Mouse (Mus musculus) ES-E14 (cell line): ENCODE results near the gene Susd4. TPM values are rescaled to one million over a fixed set of nuclear protein-coding genes. Genes with fewer than 3 reads are reported as not detected.

ENCODE experiments used
- DNase-seq: peaks from one replicate; pipeline ENCODE4 v3.0.0-alpha.2; 2013; ENCODE audit warnings: low read depth, low spot score
- H3K27ac ChIP-seq: 2 replicates; pipeline ENCODE4 v1.5.1; 2012; ENCODE audit warnings: low read depth, mild to moderate bottlenecking, low read length, moderate library complexity, mixed read lengths; ENCODE audit not compliant: poor library complexity, insufficient read depth, severe bottlenecking
- H3K36me3 ChIP-seq: 2 replicates; pipeline ENCODE4 v1.6.1; 2012; ENCODE audit warnings: mild to moderate bottlenecking, low read length, moderate library complexity, mixed read lengths; ENCODE audit not compliant: control insufficient read depth, poor library complexity, insufficient read depth, severe bottlenecking
- H3K4me1 ChIP-seq, 2 experiments: fragments of 150-350 bp in 1 of 2; sonication (generic) in 1 of 2; 2 replicates each; pipeline ENCODE4 v1.6.1; 2012; ENCODE audit warnings: low read length in 2 of 2, mild to moderate bottlenecking in 1 of 2, mixed read lengths in 1 of 2; ENCODE audit not compliant: control insufficient read depth in 2 of 2, insufficient read depth in 2 of 2, poor library complexity in 1 of 2
- H3K4me3 ChIP-seq, 2 experiments: fragments of 150-350 bp in 1 of 2; sonication (generic) in 1 of 2; 2 replicates each; pipeline ENCODE4 v1.5.1; 2012; ENCODE audit warnings: low read length in 2 of 2, low read depth in 1 of 2, mild to moderate bottlenecking in 1 of 2, mixed read lengths in 1 of 2; ENCODE audit not compliant: insufficient read depth in 1 of 2, poor library complexity in 1 of 2, severe bottlenecking in 1 of 2
- H3K9ac ChIP-seq: 2 replicates; pipeline ENCODE4 v1.6.1; 2012; ENCODE audit warnings: low read depth, mild to moderate bottlenecking, low read length, mixed read lengths; ENCODE audit not compliant: poor library complexity, insufficient read depth, severe bottlenecking
- H3K9me3 ChIP-seq: fragments of 150-350 bp; sonication (generic); 2 replicates; pipeline ENCODE4 v1.6.1; 2012; ENCODE audit warnings: low read depth, mild to moderate bottlenecking, low read length; ENCODE audit not compliant: control insufficient read depth, insufficient read depth
- CHD2 ChIP-seq: IDR thresholded peaks from 2 replicates; pipeline ENCODE4 v1.6.1; 2014; ENCODE audit warnings: mild to moderate bottlenecking, low read depth, low read length, inconsistent platforms
- HCFC1 ChIP-seq: IDR thresholded peaks from 2 replicates; pipeline ENCODE4 v1.6.1; 2012; ENCODE audit warnings: low read length, inconsistent platforms, borderline replicate concordance; ENCODE audit not compliant: insufficient read depth
- MAFK ChIP-seq: IDR thresholded peaks from 2 replicates; pipeline ENCODE4 v1.6.1; 2014; ENCODE audit warnings: mild to moderate bottlenecking, low read depth, low read length, inconsistent platforms; ENCODE audit not compliant: insufficient read depth
- ZC3H11A ChIP-seq: IDR thresholded peaks from 2 replicates; pipeline ENCODE4 v1.6.1; 2012; ENCODE audit warnings: low read depth, mild to moderate bottlenecking, inconsistent platforms, low read length, borderline replicate concordance
- ZNF384 ChIP-seq: IDR thresholded peaks from 2 replicates; pipeline ENCODE4 v1.6.1; 2012; ENCODE audit warnings: low read depth, low read length, inconsistent platforms
- in situ Hi-C, 2 experiments: fragments of 600-800 bp; cut with MboI; formaldehyde crosslinking; loops; one replicate each; pipeline ENCODE4 v1.15.1; 2025; ENCODE audit warnings: low sequenced_read_pairs in 2 of 2, inconsistent platforms in 1 of 2; ENCODE audit not compliant: unreplicated experiment in 2 of 2
- total RNA-seq: library from RNA; depleted of rRNA; stranded (reverse); fragments of 300-350 nt; gene quantifications from 2 replicates; pipeline ENCODE4 v1.2.3, GENCODE M21; 2012

Gene Susd4
- total RNA-seq, 1 experiment = 4.1 TPM

DNA sequence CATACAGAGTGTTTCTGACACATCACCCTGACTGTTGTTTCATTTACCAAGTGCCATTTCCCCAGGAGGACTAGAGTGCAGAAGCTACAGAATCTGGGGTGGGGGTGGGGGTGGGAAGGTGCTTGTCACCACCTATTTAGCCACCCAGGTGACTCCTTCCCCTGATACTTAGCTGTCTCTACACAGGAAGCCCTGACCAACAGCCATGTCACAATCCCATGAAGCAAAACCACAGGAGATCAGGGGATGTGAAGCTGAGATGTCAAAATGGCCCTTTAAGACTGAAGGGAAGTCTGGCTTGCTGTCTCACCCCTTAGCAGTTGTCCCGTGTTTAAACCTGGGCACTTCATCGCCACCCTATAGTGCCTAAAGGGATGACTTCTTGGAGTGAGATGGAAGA, 37.9 kb downstream of the Susd4 start:
- in situ Hi-C loops = no loop called here

DNA sequence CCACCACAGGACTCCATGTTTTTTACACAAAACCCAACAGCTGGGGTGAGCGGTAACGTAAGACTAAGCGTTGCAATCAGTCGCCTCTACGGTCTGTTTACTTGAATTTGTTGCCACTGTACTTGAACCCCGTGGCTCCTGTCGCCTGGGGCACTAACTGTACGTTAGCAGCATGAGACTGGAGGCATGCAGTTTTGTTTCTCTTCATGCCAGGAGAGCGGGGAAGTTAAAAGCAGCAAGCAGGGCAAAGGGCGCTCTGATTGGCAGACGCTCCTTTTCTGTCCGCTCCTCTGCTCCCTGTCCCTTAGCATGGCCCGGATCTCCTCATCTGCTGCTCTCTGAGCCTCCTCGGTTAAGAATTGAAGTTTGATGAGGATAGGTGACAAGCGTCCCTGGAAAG, 39.2 kb downstream of the Susd4 start:
- no peak overlapping the region for H3K27ac ChIP-seq
- H3K4me1 ChIP-seq = no peaks in the 10 kb centered on the region
- H3K9me3 ChIP-seq = no peaks in the 10 kb centered on the region
- DNase-seq = no peak
- no peak overlapping the region for H3K4me3 ChIP-seq
- H3K36me3 ChIP-seq = no peaks in the 10 kb centered on the region
- in situ Hi-C loops = no loop called here
- H3K9ac ChIP-seq = no peak overlapping the region
- no peak for TF ChIP-seq ZNF384
- TF ChIP-seq CHD2 = no peak
- no peak for TF ChIP-seq HCFC1
- TF ChIP-seq ZC3H11A = no peak
- no peak for TF ChIP-seq MAFK

More for the DNA sequence above, 37.9 kb downstream of the Susd4 start:
- H3K36me3 ChIP-seq = no peaks in the 10 kb centered on the region
- no peak overlapping the region for H3K9ac ChIP-seq
- no peak for TF ChIP-seq CHD2
- no peak overlapping the region for H3K4me3 ChIP-seq
- no peak for DNase-seq
- H3K9me3 ChIP-seq = no peaks in the 10 kb centered on the region
- no peak overlapping the region for H3K27ac ChIP-seq
- H3K4me1 ChIP-seq = no peaks in the 10 kb centered on the region

DNA sequence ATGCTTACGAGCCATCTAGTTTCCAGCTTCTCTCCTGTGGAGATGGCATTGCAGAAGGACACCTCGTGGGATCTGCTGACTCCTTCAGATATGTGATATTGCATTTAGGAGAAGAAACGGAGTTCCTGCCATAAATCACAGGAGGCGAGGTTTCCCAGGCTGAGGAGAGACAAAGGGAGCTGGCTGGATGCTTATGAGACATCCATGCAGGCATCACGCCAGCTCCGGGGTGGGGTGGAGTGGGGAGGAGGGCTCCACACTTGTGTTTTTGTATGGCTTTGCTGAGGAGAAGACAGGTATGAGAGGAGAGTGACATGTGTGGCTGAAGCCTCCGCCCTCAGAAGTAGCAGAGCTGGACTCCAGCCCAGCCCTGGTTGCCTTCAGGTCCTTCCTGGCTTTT, 50.3 kb downstream of the Susd4 start:
- DNase-seq = no peak
- Histone ChIP-seq H3K9me3 (no peaks in the 10 kb centered on the region), H3K9ac (no peak overlapping the region), H3K27ac (no peak overlapping the region), H3K4me1 (no peaks in the 10 kb centered on the region; a peak in 1 of 4 replicates), H3K4me3 (no peak overlapping the region), H3K36me3 (no peaks in the 10 kb centered on the region)
- in situ Hi-C loops = no loop called here
- no peak for TF ChIP-seq MAFK
- TF ChIP-seq ZNF384 = no peak
- no peak for TF ChIP-seq ZC3H11A
- TF ChIP-seq HCFC1 = no peak
- TF ChIP-seq CHD2 = no peak

DNA sequence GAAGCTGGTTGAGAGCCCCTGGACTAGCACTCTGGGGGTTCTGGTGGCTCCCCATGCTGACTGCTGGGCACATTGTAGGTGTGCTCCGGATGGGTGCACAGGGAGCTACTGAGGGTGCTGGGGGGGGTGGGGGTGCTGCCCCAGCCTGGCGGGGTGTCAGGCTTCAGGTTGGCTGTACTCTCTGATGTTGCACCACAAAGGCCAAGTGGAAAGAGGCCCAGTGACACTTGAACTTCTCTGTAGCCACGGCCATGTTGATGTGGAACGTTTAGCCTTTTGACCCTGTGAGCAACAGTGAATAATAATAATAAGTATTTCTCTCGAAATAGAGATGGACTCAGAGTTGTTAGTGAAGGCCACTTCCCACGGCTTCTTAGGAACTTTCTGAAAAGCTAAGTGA, 50.9 kb downstream of the Susd4 start:
- Histone ChIP-seq H3K4me3 (no peak overlapping the region), H3K9ac (no peak overlapping the region), H3K4me1 (no peaks in the 10 kb centered on the region; a peak in 1 of 4 replicates), H3K27ac (no peak overlapping the region), H3K36me3 (no peaks in the 10 kb centered on the region), H3K9me3 (no peaks in the 10 kb centered on the region)
- TF ChIP-seq ZNF384 (no peak), CHD2 (no peak), MAFK (no peak), ZC3H11A (no peak), HCFC1 (no peak)
- no peak for DNase-seq
- in situ Hi-C loops = no loop called here

DNA sequence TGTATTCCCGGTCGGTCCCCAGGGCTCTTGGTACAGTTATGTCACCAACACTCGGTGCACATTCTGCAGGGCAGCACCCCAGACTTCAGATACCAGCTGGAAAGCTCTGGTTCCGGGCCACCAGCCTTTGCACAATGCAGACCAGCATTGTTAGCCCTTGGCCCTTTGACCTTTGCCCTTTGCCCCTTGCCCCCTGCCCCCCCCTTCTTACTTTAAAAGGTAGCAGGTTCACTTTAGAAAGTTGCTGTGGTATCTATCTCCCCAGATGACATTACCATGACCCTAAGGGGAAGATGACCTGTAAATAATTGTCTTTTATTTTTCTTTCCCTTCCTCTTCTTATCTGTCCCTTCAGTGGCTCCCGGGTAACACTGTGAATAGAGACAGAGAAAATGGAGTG, 53.4 kb downstream of the Susd4 start:
- Histone ChIP-seq H3K36me3 (no peaks in the 10 kb centered on the region), H3K9me3 (no peaks in the 10 kb centered on the region), H3K27ac (no peak overlapping the region)

More for the DNA sequence above, 53.4 kb downstream of the Susd4 start:
- Histone ChIP-seq H3K9ac (no peak overlapping the region), H3K4me3 (no peak overlapping the region), H3K4me1 (no peaks in the 10 kb centered on the region; a peak in 1 of 4 replicates)
- no peak for DNase-seq
- in situ Hi-C loops = no loop called here
- no peak for TF ChIP-seq ZNF384
- no peak for TF ChIP-seq ZC3H11A
- no peak for TF ChIP-seq HCFC1
- no peak for TF ChIP-seq CHD2
- TF ChIP-seq MAFK = no peak
